In the genomic region with DNA sequence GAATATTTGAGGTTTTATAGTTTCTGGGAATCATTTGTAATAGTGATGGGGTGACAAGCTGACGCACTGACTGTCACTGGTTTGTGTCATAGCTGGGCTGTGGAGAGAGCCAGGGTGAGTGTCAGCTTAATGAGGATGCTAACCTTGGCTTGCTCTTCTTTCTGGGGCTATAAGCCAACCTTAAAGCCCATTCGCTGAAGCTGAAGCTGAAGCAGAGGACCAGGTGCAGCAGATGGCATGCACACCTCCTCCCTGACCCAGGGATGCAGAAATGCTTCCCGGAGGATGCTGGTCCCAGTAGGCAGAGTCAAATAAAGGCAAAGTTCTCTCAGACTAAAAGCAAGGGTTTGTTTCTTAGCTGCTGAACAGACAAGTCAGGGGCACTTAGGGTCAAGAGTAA, we compare ENCODE assay signal across 15 mouse cellular contexts. TPM values are rescaled to one million over a fixed set of nuclear protein-coding genes. Genes with fewer than 3 reads are reported as not detected.
DNase-seq lines count a peak whose midpoint lies in the region; ATAC-seq lines count a peak whose summit lies in the region.
"Had no signal": no experiment of that assay in that cellular context is flagged by ENCODE, and none has a peak within 500 bp of the region (broad histone marks: within the 10 kb centered on the region; RNA-seq: fewer than 3 reads in every experiment).

No protein-coding gene starts in this region.

- WGBS in neural tube, embryonic 14.5 days = 67% methylated on average over 3 of the region's 3 CpGs
- 60% methylated on average over 3 of the region's 3 CpGs for WGBS in macrophage (ENCODE audit: missing documents)

- no peak for DNase-seq in neural tube, embryonic 10.5 days (ENCODE audit: extremely low spot score, low spot score)
- DNase-seq in cerebellum, adult 8-10 months = peak; percentile 69
- no peak for DNase-seq in right cerebral cortex, postnatal 25 days
- no peak for DNase-seq in kidney, postnatal 36 days
- DNase-seq: adrenal gland, postnatal 14 days; forebrain, postnatal 0 days; gastrocnemius, postnatal 25 days; thymus, adult 18-20 months had no signal

- no peak for ATAC-seq in neural tube, embryonic 14.5 days (ENCODE audit: low read depth)
- ATAC-seq in CD4-positive, CD25-positive, alpha-beta regulatory T cell, adult 4 months = no peak
- ATAC-seq: forebrain, postnatal 0 days; hindbrain, postnatal 0 days had no signal

- H3K9ac ChIP-seq in neural tube, embryonic 14.5 days (replicated peaks; ENCODE audit: low read depth, low read length) = no peak overlapping the region
- H3K9ac ChIP-seq: forebrain, postnatal 0 days; limb, embryonic 13.5 days had no signal

- 0 out of 2 replicates have a peak overlapping the region, but pooled peaks have one; percentile 35 for H3K27ac ChIP-seq in neural tube, embryonic 14.5 days (ENCODE audit: low read depth, low read length)
- peak overlapping the region; percentile 62 for H3K27ac ChIP-seq in macrophage
- H3K27ac ChIP-seq: heart, embryonic 10.5 days; hindbrain, postnatal 0 days; left cerebral cortex, adult 2 months; limb, embryonic 13.5 days had no signal

- no peaks in the 10 kb centered on the region for H3K9me3 ChIP-seq in neural tube, embryonic 14.5 days (ENCODE audit: control insufficient read depth, low read length)
- H3K9me3 ChIP-seq: heart, embryonic 10.5 days; limb, embryonic 13.5 days had no signal

- H3K4me2 ChIP-seq in neural tube, embryonic 14.5 days (ENCODE audit: low read depth, low read length) = no peak overlapping the region
- H3K4me2 ChIP-seq: limb, embryonic 13.5 days had no signal

- no peaks in the 10 kb centered on the region for H3K27me3 ChIP-seq in neural tube, embryonic 14.5 days (ENCODE audit: control insufficient read depth, insufficient read depth, low read length)
- H3K27me3 ChIP-seq: limb, embryonic 13.5 days had no signal

- H3K79me2 ChIP-seq in macrophage (ENCODE audit: inconsistent target) = peaks cover 55% of the 10 kb centered on the region; the same call in 1 of the 2 replicates

- H3K36me3 ChIP-seq in neural tube, embryonic 14.5 days (ENCODE audit: control insufficient read depth, insufficient read depth, low read length) = no peaks in the 10 kb centered on the region
- H3K36me3 ChIP-seq in macrophage (ENCODE audit: inconsistent target) = no peaks in the 10 kb centered on the region
- H3K36me3 ChIP-seq: heart, embryonic 10.5 days; limb, embryonic 13.5 days had no signal

- H3K4me3 ChIP-seq in neural tube, embryonic 14.5 days (ENCODE audit: low read depth, low read length) = no peak overlapping the region
- no peak overlapping the region for H3K4me3 ChIP-seq in macrophage (ENCODE audit: inconsistent target)
- H3K4me3 ChIP-seq: heart, embryonic 10.5 days; left cerebral cortex, adult 2 months; limb, embryonic 13.5 days had no signal

- H3K4me1 ChIP-seq in neural tube, embryonic 14.5 days (ENCODE audit: control insufficient read depth, insufficient read depth, low read length) = peaks cover 13% of the 10 kb centered on the region

RNA-seq across cellular contexts. Expression of a gene that starts 48.7 kb away (rescaled TPM):
- 17.2 and 23.2 TPM in 2 replicates for polyA plus RNA-seq in neural tube, embryonic 14.5 days (2014; fragmentation: Nextera tagmentation; extraction: Ambion mirVana)
- total RNA-seq in macrophage (2018; cell fraction: chromatin; rRNA removed) = 10 to 100 TPM; 25.8 to 70.8 (median 50.4) TPM
- total RNA-seq in macrophage (2018; cell fraction: cytosol; rRNA removed) = 10 to 100 TPM in 22 of 26 experiments, 1 to 10 TPM in 4; 8.8 to 17.2 (median 12.5) TPM
- total RNA-seq in macrophage (2018; cell fraction: nucleus; rRNA removed) = 10 to 100 TPM; 11.8 to 43.9 (median 26.0) TPM
- polyA plus RNA-seq in macrophage (2018) = 9.6 to 16.5 TPM (median 11.3 TPM) in 3 replicates
- polyA plus RNA-seq in CD4-positive, CD25-positive, alpha-beta regulatory T cell, adult 4 months (2017; shearing (Covaris generic)) = 10 to 100 TPM; 17.1 to 21.3 TPM
